Mouse (Mus musculus) liver, postnatal 0 days (tissue): ENCODE results near the gene Hspa13. TPM values are rescaled to one million over a fixed set of nuclear protein-coding genes. Genes with fewer than 3 reads are reported as not detected.

Experiments
- ATAC-seq: fragments of 200-750 bp; cut with Nextera tagmentation; 2 replicates; pipeline ENCODE4 v1.8.0; 2017; ENCODE audit warnings: mild to moderate bottlenecking, moderate library complexity
- DNase-seq: peaks from one replicate; pipeline ENCODE4 v3.0.0-alpha.2; 2016
- H3K27ac ChIP-seq: fragments of 300-500 bp; sonication (generic); 2 replicates; pipeline ENCODE4 v1.5.1; 2014; ENCODE audit warnings: antibody characterized with exemption, moderate library complexity, mild to moderate bottlenecking, low read depth
- H3K27me3 ChIP-seq: fragments of 300-500 bp; sonication (generic); 2 replicates; pipeline ENCODE4 v1.6.1; 2014; ENCODE audit warnings: low read length, control low read depth, mixed read lengths; ENCODE audit not compliant: insufficient read depth
- H3K36me3 ChIP-seq: fragments of 300-500 bp; sonication (generic); replicated peaks from 2 replicates; pipeline ENCODE4 v1.6.1; 2014; ENCODE audit warnings: mild to moderate bottlenecking, control low read depth, low read length, moderate library complexity, mixed read lengths; ENCODE audit not compliant: insufficient read depth
- H3K4me1 ChIP-seq: fragments of 300-500 bp; sonication (generic); 2 replicates; pipeline ENCODE4 v1.6.1; 2014; ENCODE audit warnings: antibody characterized with exemption, mild to moderate bottlenecking, control low read depth; ENCODE audit not compliant: insufficient read depth
- H3K4me2 ChIP-seq: fragments of 300-500 bp; sonication (generic); 2 replicates; pipeline ENCODE4 v1.6.1; 2014; ENCODE audit warnings: low read depth, mild to moderate bottlenecking, low read length, moderate library complexity, mixed read lengths
- H3K4me3 ChIP-seq: fragments of 300-500 bp; sonication (generic); 2 replicates; pipeline ENCODE4 v1.5.1; 2014; ENCODE audit warnings: low read depth, low read length
- H3K9ac ChIP-seq: fragments of 300-500 bp; sonication (generic); replicated peaks from 2 replicates; pipeline ENCODE4 v1.6.1; 2014; ENCODE audit warnings: mild to moderate bottlenecking, moderate library complexity
- H3K9me3 ChIP-seq: fragments of 300-500 bp; sonication (generic); 2 replicates; pipeline ENCODE4 v1.6.1; 2016; ENCODE audit warnings: mild to moderate bottlenecking, control low read depth, low read length, mixed read lengths
- CTCF ChIP-seq: sonication (generic); IDR thresholded peaks from 2 replicates; pipeline ENCODE4 v1.5.1; 2016; ENCODE audit warnings: antibody characterized with exemption, low read depth
- EP300 ChIP-seq: IDR thresholded peaks from 2 replicates; pipeline ENCODE4 v1.6.1; 2016; ENCODE audit warnings: antibody characterized with exemption, low read depth, mild to moderate bottlenecking
- WGBS: fragments of 180-500 bp; shearing (Covaris S2); extraction: QIAGEN DNeasy Blood & Tissue Kit; methylation state at CpG from one replicate; pipeline ENCODE4 v1.1.7; 2014; ENCODE audit not compliant: insufficient replicate concordance; 5-methylcytosine and 5-hydroxymethylcytosine counted together
- microRNA-seq: library from miRNA; unstranded; fragments of <30 nt; microRNA quantifications from one replicate; pipeline ENCODE4, GENCODE M21; 2016
- polyA plus RNA-seq: library from polyadenylated mRNA; unstranded; fragments of >200 nt; fragmentation: Nextera tagmentation; extraction: Ambion mirVana; gene quantifications from 2 replicates; pipeline ENCODE4 v1.2.1, GENCODE M21; 2015

The Hspa13 gene
- polyA plus RNA-seq, 1 experiment from 2014 or later, result 6.4 TPM

- H3K4me2 ChIP-seq, result no peak overlapping the region
- no peaks in the 10 kb centered on the region for H3K9me3 ChIP-seq
- H3K4me1 ChIP-seq, result no peaks in the 10 kb centered on the region
- no peak overlapping the region for H3K9ac ChIP-seq
- H3K36me3 ChIP-seq, result no peaks in the 10 kb centered on the region
- DNase-seq (no peak), ATAC-seq (no peak)
- TF ChIP-seq CTCF, result no peak
- TF ChIP-seq EP300, result no peak
- H3K27me3 ChIP-seq, result no peaks in the 10 kb centered on the region
- 85% methylated on average over 1 of the region's 1 CpGs for WGBS
- H3K27ac ChIP-seq, result no peak overlapping the region
- H3K4me3 ChIP-seq, result no peak overlapping the region
Measured at GRCm38 (mm10) chr16:75748926-75749325, 18.0 kb downstream of the Hspa13 start.

GRCm38 (mm10) chr16:75744014-75744413 is 22.9 kb downstream of the Hspa13 start:
- Histone ChIP-seq H3K9ac (no peak overlapping the region), H3K4me1 (no peaks in the 10 kb centered on the region), H3K27me3 (no peaks in the 10 kb centered on the region), H3K4me3 (no peak overlapping the region), H3K4me2 (no peak overlapping the region), H3K36me3 (no peaks in the 10 kb centered on the region), H3K9me3 (no peaks in the 10 kb centered on the region), H3K27ac (no peak overlapping the region)
- WGBS, result 66% methylated on average over 3 of the region's 3 CpGs
- TF ChIP-seq EP300, result no peak
- no peak for DNase-seq
- no peak for ATAC-seq

GRCm38 (mm10) chr16:75717405-75718173 is 49.3 kb downstream of the Hspa13 start:
- Histone ChIP-seq H3K36me3 (no peaks in the 10 kb centered on the region), H3K4me3 (no peak overlapping the region), H3K27me3 (no peaks in the 10 kb centered on the region), H3K9ac (no peak overlapping the region), H3K4me1 (no peaks in the 10 kb centered on the region), H3K9me3 (no peaks in the 10 kb centered on the region), H3K4me2 (no peak overlapping the region), H3K27ac (no peak overlapping the region; the same call in 1 of the 2 replicates)
- TF ChIP-seq CTCF (no peak), EP300 (peak; percentile 36; the same call in 1 of the 2 replicates)
- peak; percentile 96 for ATAC-seq
- no peak for DNase-seq
- WGBS, result 33% methylated on average over 2 of the region's 2 CpGs

- Histone ChIP-seq H3K4me3 (no peak overlapping the region), H3K4me2 (no peak overlapping the region), H3K27ac (no peak overlapping the region), H3K4me1 (no peaks in the 10 kb centered on the region), H3K9me3 (no peaks in the 10 kb centered on the region), H3K36me3 (no peaks in the 10 kb centered on the region), H3K9ac (no peak overlapping the region), H3K27me3 (no peaks in the 10 kb centered on the region)
- DNase-seq, result peak; percentile 44
- TF ChIP-seq CTCF, result peak; percentile 84
- TF ChIP-seq EP300, result no peak
- ATAC-seq, result peak; percentile 63; the same call in 1 of the 2 replicates
- 5% methylated on average over 2 of the region's 2 CpGs for WGBS
Measured at GRCm38 (mm10) chr16:75696176-75696575, 70.7 kb downstream of the Hspa13 start.

Small RNAs within 50 kb of the gene (microRNA-seq; reads per million reads assigned to microRNA genes)
- not detected for gene Gm22923

Other genes starting within 250 kb of the Hspa13 start
- not detected in 2 replicates for gene Lipi, start 181.0 kb downstream of the Hspa13 start, polyA plus RNA-seq
- not detected in 2 replicates for gene Rbm11, start 174.3 kb downstream of the Hspa13 start, polyA plus RNA-seq